Mouse (Mus musculus): ENCODE results near the gene Cpsf2.

DNA sequence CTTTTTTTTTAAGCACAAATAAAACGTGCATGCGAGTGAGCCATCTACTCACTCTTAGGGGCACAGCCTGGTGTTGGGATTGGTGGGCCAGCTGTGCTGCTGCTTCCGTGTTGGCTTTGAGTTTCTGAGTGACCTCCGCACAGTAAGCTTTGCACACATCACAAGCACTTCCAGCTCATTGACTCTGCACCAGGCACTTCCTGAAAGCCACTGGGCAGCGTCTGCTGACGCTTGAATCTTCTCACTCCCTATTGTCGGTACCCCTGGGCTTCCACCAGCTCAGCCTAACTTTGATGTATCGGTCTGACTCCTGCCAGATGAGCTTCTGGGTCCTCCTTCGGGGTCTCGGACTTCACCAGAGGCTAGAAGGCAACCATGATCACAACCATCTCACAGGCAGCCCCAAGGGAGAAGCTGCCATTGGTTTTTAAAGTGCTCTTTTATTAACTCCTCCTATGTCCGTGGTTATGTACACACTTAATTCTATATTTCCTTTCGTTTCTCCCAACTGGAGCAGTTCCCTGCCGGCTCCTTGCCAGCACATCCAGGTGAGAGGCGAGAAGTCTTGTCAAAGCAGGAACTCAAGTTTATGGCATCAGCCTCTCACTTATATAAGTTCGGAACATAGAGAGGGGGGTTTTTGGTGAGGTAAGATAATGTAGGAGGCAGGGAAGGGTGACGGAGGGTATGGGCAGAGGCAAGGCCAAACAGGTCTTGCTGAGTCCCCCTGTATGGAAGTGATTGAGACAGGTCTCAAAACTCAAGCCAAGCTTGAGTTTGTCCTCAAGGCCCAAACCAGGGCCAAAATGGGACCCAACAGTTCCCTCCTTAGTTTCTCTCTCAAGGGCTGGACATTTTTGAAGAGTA, 32.6 kb downstream of the Cpsf2 start:
- TF ChIP-seq POLR2A (IDR thresholded peaks at IDR 0.05; ENCODE audit: insufficient read depth, low read depth, low read length) (no peak), EP300 (IDR thresholded peaks at IDR 0.05; ENCODE audit: insufficient read depth, low read depth, low read length) (no peak), CTCF (IDR thresholded peaks at IDR 0.05) (no peak)

All from heart, adult 2 months (tissue).